Comparison of ENCODE assay signal across 8 mouse cellular contexts in genomic region chr3:50905993-50906831, GRCm38 (mm10).
DNase-seq lines count a peak whose midpoint lies in the region; ATAC-seq and TF ChIP-seq lines count a peak whose summit lies in the region.

No protein-coding gene starts in this region.

- ATAC-seq in hindbrain, embryonic 12.5 days (ENCODE audit: low FRiP score): peak; percentile 78
- ATAC-seq in lung, postnatal 0 days: peak; percentile 80

- peak; percentile 92 for TF ChIP-seq CTCF in lung, postnatal 0 days (IDR thresholded peaks at IDR 0.05)

- peak; percentile 68 for DNase-seq in MN1 (ENCODE audit: low spot score)
- DNase-seq in cerebellum, adult 9-10 months: peak; percentile 90
- peak; percentile 86 to 94 for DNase-seq in frontal cortex, postnatal 14 days (ENCODE audit: low spot score in 2 of 2)
- peak; percentile 99 for DNase-seq in layer of hippocampus, postnatal 10 days (ENCODE audit: low spot score in 2 of 2)
- DNase-seq in lung, postnatal 0 days (ENCODE audit: low spot score): peak; percentile 88
- peak; percentile 95 for DNase-seq in ovary, postnatal 10 days (ENCODE audit: low spot score)
- peak; percentile 90 for DNase-seq in thymus, postnatal 0 days (ENCODE audit: low spot score)

- 10% methylated on average over 32 of the region's 32 CpGs for WGBS in hindbrain, embryonic 12.5 days
- 14% methylated on average over 32 of the region's 32 CpGs for WGBS in lung, postnatal 0 days

- peak overlapping the region; percentile 55; the same call in 1 of the 2 replicates for H3K27ac ChIP-seq in hindbrain, embryonic 12.5 days
- H3K27ac ChIP-seq in lung, postnatal 0 days (ENCODE audit: low read length): no peak overlapping the region

- TF ChIP-seq EP300 in lung, postnatal 0 days (IDR thresholded peaks at IDR 0.05): no peak

- H3K9ac ChIP-seq in hindbrain, embryonic 12.5 days: peak overlapping the region; percentile 33
- H3K9ac ChIP-seq in lung, postnatal 0 days (replicated peaks; ENCODE audit: low read depth): peak overlapping the region; percentile 9; the same call in 1 of the 2 replicates

- peak overlapping the region; percentile 14 for H3K4me3 ChIP-seq in hindbrain, embryonic 12.5 days
- peak overlapping the region; percentile 34 for H3K4me3 ChIP-seq in lung, postnatal 0 days (ENCODE audit: low read depth, low read length)

- peaks cover 23% of the 10 kb centered on the region for H3K4me1 ChIP-seq in hindbrain, embryonic 12.5 days
- no peaks in the 10 kb centered on the region; the same call in 1 of the 2 replicates for H3K4me1 ChIP-seq in lung, postnatal 0 days (ENCODE audit: insufficient read depth, low read depth, low read length)

- H3K36me3 ChIP-seq in hindbrain, embryonic 12.5 days: no peaks in the 10 kb centered on the region
- no peaks in the 10 kb centered on the region for H3K36me3 ChIP-seq in lung, postnatal 0 days (ENCODE audit: insufficient read depth, low read length)

- no peaks in the 10 kb centered on the region for H3K9me3 ChIP-seq in hindbrain, embryonic 12.5 days (replicated peaks)
- no peaks in the 10 kb centered on the region for H3K9me3 ChIP-seq in lung, postnatal 0 days (ENCODE audit: low read length)

- H3K4me2 ChIP-seq in hindbrain, embryonic 12.5 days (replicated peaks): peak overlapping the region; percentile 43
- H3K4me2 ChIP-seq in lung, postnatal 0 days (replicated peaks; ENCODE audit: low read depth, low read length): peak overlapping the region; percentile 52

- H3K27me3 ChIP-seq in hindbrain, embryonic 12.5 days: no peaks in the 10 kb centered on the region
- H3K27me3 ChIP-seq in lung, postnatal 0 days (replicated peaks; ENCODE audit: insufficient read depth, low read length): no peaks in the 10 kb centered on the region
